Mouse (Mus musculus): Measurements from ENCODE around the gene Robo1. TPM values are rescaled to one million over a fixed set of nuclear protein-coding genes. Genes with fewer than 3 reads are reported as not detected.

The Robo1 gene
- polyA plus RNA-seq, 1 experiment = 11.6 TPM

DNA sequence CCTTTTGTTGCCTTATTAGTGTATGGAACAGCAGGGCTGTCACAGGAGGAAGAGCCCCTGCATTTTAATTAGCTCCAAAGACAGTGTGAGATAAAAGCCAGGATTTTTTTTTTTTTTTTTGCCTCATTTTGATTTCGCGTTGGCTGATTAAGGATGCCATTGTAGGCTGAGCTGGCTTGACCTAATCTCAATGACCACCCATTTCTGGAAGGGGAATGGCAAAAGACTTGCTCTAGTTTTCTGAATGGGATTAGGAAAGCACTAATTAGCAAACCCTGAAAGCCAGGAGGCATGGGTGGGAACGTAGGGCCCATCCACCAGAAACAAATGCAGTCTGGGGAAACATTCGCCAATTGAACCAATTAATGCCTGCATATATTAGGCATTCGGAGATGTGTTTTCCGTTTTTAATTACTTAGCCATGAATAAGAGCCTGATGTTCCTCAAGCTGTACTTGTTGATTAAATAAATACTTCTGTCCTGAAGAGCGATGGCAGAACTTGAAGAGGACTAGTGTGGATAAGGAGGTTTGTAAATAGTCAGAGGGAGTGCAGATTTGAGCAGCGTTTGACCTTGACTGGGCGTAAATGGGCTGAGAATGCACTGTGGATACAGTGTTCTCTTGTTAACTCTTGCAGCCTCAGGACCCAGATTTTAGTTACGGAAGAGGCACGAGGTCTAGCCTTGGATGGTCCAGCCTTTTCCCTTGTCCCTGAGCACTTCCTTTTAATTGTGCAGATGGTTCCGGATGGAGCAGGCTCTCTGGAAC lies 391.3 kb downstream of the Robo1 start:
- H3K27me3 ChIP-seq (ENCODE audit: control insufficient read depth, insufficient read depth, low read length, poor library complexity, severe bottlenecking) = no peaks in the 10 kb centered on the region
- peak overlapping the region; percentile 42 for H3K4me3 ChIP-seq (ENCODE audit: low read depth, low read length)
- 0 out of 2 replicates have a peak overlapping the region, but pooled peaks have one; percentile 18 for H3K9ac ChIP-seq (ENCODE audit: low read depth, poor library complexity, severe bottlenecking)
- no peaks in the 10 kb centered on the region for H3K9me3 ChIP-seq (replicated peaks; ENCODE audit: control insufficient read depth, insufficient read depth, low read length, poor library complexity, severe bottlenecking)
- peaks cover 4% of the 10 kb centered on the region for H3K4me1 ChIP-seq (ENCODE audit: control insufficient read depth, insufficient read depth, low read length)
- no peak for TF ChIP-seq EP300 (IDR thresholded peaks at IDR 0.05; ENCODE audit: insufficient read depth, low read depth, low read length)
- no peak for TF ChIP-seq POLR2A (IDR thresholded peaks at IDR 0.05; ENCODE audit: insufficient read depth, low read length)
- TF ChIP-seq CTCF (IDR thresholded peaks at IDR 0.05; ENCODE audit: low read depth, low read length) = no peak
- no peaks in the 10 kb centered on the region for H3K36me3 ChIP-seq (ENCODE audit: control insufficient read depth, insufficient read depth, low read length, poor library complexity, severe bottlenecking)
- H3K27ac ChIP-seq (ENCODE audit: insufficient read depth, low read length) = peak overlapping the region; percentile 60

DNA sequence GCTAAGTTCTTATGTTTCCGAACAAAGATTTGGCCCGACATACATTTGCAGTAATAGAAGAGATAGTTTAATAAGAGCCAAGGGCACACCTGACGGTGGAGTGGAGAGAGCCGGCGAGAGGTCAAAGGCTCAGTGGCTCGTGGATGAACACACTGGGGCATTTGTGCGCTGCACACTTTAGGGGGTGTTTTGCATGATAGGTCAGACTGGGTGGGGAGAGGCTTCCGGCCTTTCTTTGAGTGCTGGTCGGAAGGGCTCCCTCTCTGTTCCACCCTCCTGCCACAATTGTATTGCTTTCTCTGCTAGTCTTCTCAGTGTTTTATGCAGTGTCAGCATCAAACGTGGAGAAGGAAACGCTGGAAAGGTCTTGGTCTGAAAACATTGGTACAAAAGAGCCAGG lies 392.2 kb downstream of the Robo1 start:
- TF ChIP-seq EP300 (IDR thresholded peaks at IDR 0.05; ENCODE audit: insufficient read depth, low read depth, low read length) = peak; percentile 57; the same call in 1 of the 2 replicates
- TF ChIP-seq POLR2A (IDR thresholded peaks at IDR 0.05; ENCODE audit: insufficient read depth, low read length) = no peak
- TF ChIP-seq CTCF (IDR thresholded peaks at IDR 0.05; ENCODE audit: low read depth, low read length) = no peak
- H3K27me3 ChIP-seq (ENCODE audit: control insufficient read depth, insufficient read depth, low read length, poor library complexity, severe bottlenecking) = no peaks in the 10 kb centered on the region
- peak overlapping the region; percentile 42 for H3K4me3 ChIP-seq (ENCODE audit: low read depth, low read length)

DNA sequence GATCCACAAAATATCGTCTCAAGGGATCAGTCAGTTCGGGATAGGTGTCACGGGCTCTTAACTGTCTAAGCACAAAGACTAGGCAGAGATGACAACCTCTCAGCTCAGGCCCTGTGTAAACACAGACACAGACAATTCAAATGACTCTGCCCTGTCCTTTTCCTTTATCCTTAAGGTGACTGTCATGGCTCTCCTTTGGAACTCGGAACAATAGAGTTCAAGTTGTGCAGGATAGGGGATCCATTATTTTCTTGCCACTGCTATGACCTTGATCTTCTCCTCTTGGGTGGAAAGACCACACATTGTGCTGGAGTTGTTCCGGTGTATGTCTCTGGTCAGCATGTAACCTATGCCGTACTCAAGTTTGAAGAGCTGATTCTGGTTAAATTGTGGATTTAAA lies 395.4 kb downstream of the Robo1 start:
- TF ChIP-seq POLR2A (IDR thresholded peaks at IDR 0.05; ENCODE audit: insufficient read depth, low read length) (no peak), EP300 (IDR thresholded peaks at IDR 0.05; ENCODE audit: insufficient read depth, low read depth, low read length) (no peak), CTCF (IDR thresholded peaks at IDR 0.05; ENCODE audit: low read depth, low read length) (no peak)
- H3K27ac ChIP-seq (ENCODE audit: insufficient read depth, low read length) = peak overlapping the region; percentile 76
- no peaks in the 10 kb centered on the region for H3K36me3 ChIP-seq (ENCODE audit: control insufficient read depth, insufficient read depth, low read length, poor library complexity, severe bottlenecking)
- H3K4me1 ChIP-seq (ENCODE audit: control insufficient read depth, insufficient read depth, low read length) = peaks cover 4% of the 10 kb centered on the region
- no peaks in the 10 kb centered on the region for H3K9me3 ChIP-seq (replicated peaks; ENCODE audit: control insufficient read depth, insufficient read depth, low read length, poor library complexity, severe bottlenecking)
- H3K4me3 ChIP-seq (ENCODE audit: low read depth, low read length) = no peak overlapping the region
- H3K27me3 ChIP-seq (ENCODE audit: control insufficient read depth, insufficient read depth, low read length, poor library complexity, severe bottlenecking) = no peaks in the 10 kb centered on the region
- H3K9ac ChIP-seq (ENCODE audit: low read depth, poor library complexity, severe bottlenecking) = no peak overlapping the region

More for the DNA sequence above, 392.2 kb downstream of the Robo1 start:
- no peaks in the 10 kb centered on the region for H3K36me3 ChIP-seq (ENCODE audit: control insufficient read depth, insufficient read depth, low read length, poor library complexity, severe bottlenecking)
- H3K27ac ChIP-seq (ENCODE audit: insufficient read depth, low read length) = peak overlapping the region; percentile 60
- H3K9ac ChIP-seq (ENCODE audit: low read depth, poor library complexity, severe bottlenecking) = peak overlapping the region; percentile 18; the same call in 1 of the 2 replicates
- peaks cover 4% of the 10 kb centered on the region for H3K4me1 ChIP-seq (ENCODE audit: control insufficient read depth, insufficient read depth, low read length)
- no peaks in the 10 kb centered on the region for H3K9me3 ChIP-seq (replicated peaks; ENCODE audit: control insufficient read depth, insufficient read depth, low read length, poor library complexity, severe bottlenecking)

DNA sequence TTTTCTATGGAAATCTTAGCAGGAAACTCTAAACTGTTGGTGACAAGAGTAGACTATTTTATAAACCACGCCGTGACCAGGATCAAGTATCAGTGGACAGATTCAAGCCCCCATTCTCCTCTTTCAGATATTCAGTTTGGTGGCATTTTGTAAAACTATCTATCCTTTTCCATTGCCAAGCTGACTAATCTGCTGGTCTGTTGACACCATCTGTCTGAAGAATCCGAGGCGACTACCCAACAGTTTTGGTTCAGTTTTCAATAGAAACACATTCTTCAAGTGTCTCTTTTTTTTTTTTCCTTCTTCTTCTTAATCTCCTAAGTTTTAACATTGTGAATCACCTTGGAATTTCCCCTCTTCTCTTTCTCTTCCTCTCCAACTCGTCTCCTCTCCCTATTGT lies 397.7 kb downstream of the Robo1 start:
- no peak for TF ChIP-seq EP300 (IDR thresholded peaks at IDR 0.05; ENCODE audit: insufficient read depth, low read depth, low read length)
- Histone ChIP-seq H3K9me3 (replicated peaks; ENCODE audit: control insufficient read depth, insufficient read depth, low read length, poor library complexity, severe bottlenecking) (no peaks in the 10 kb centered on the region), H3K4me3 (ENCODE audit: low read depth, low read length) (no peak overlapping the region), H3K9ac (ENCODE audit: low read depth, poor library complexity, severe bottlenecking) (no peak overlapping the region), H3K27me3 (ENCODE audit: control insufficient read depth, insufficient read depth, low read length, poor library complexity, severe bottlenecking) (no peaks in the 10 kb centered on the region), H3K27ac (ENCODE audit: insufficient read depth, low read length) (no peak overlapping the region), H3K36me3 (ENCODE audit: control insufficient read depth, insufficient read depth, low read length, poor library complexity, severe bottlenecking) (no peaks in the 10 kb centered on the region), H3K4me1 (ENCODE audit: control insufficient read depth, insufficient read depth, low read length) (peaks cover 4% of the 10 kb centered on the region)

DNA sequence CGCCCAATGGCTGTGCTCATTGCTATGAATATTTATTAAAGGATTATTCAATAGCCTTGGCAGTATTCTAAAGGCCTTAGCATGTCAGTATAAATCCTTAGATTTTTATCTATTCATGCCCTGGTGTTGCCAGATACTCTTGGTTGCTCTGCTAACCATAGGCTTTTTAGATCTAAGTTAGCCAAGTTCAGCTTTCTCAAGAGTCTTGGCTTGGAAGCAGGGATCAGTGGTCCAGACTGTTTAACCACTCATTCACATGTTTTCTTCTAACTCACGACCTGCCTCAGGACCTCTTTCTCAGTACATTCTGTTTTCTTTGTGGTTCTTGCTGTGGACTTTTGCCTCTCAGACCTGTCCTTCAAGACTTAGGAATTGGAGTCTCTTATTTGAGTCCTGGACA lies 400.4 kb downstream of the Robo1 start:
- H3K36me3 ChIP-seq (ENCODE audit: control insufficient read depth, insufficient read depth, low read length, poor library complexity, severe bottlenecking) = no peaks in the 10 kb centered on the region
- H3K9me3 ChIP-seq (replicated peaks; ENCODE audit: control insufficient read depth, insufficient read depth, low read length, poor library complexity, severe bottlenecking) = no peaks in the 10 kb centered on the region
- TF ChIP-seq POLR2A (IDR thresholded peaks at IDR 0.05; ENCODE audit: insufficient read depth, low read length) (no peak), CTCF (IDR thresholded peaks at IDR 0.05; ENCODE audit: low read depth, low read length) (no peak), EP300 (IDR thresholded peaks at IDR 0.05; ENCODE audit: insufficient read depth, low read depth, low read length) (no peak)

DNA sequence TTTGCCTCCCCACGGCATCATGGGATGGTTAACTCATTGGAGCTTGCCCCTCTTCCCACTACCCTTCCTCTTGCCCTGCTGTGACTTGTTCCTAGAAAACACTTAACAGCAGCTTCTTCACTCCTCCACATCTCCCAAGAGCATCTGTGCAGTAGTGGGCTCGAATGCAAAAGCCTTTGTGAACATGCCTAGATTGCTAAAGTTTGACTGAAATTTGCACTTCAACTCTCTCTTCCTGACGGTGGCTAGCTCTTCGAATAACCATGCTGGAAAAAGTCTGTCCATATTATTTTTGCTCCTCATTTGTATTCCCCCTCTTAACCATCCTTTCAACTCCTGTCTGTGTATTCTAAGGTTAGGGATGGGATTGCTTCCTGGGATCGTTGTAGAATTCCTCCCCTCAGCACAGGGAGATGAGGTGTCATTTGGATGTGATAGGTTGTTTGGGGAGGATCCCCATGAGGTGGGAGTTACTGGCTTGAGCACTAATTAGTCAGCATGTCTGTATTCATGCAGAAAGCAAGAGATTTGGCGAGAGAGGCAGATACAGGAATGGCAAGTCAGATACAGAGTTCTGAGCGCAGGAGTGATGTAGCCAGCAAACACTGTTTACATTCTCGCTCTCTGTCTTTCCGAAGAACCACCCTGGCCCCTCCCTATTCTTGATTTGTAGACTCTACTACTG lies 409.2 kb downstream of the Robo1 start:
- no peak for TF ChIP-seq POLR2A (IDR thresholded peaks at IDR 0.05; ENCODE audit: insufficient read depth, low read length)
- no peaks in the 10 kb centered on the region for H3K4me1 ChIP-seq (ENCODE audit: control insufficient read depth, insufficient read depth, low read length)
- H3K27ac ChIP-seq (ENCODE audit: insufficient read depth, low read length) = no peak overlapping the region

More for the DNA sequence above, 400.4 kb downstream of the Robo1 start:
- Histone ChIP-seq H3K4me1 (ENCODE audit: control insufficient read depth, insufficient read depth, low read length) (peaks cover 1% of the 10 kb centered on the region), H3K27ac (ENCODE audit: insufficient read depth, low read length) (no peak overlapping the region), H3K27me3 (ENCODE audit: control insufficient read depth, insufficient read depth, low read length, poor library complexity, severe bottlenecking) (no peaks in the 10 kb centered on the region), H3K9ac (ENCODE audit: low read depth, poor library complexity, severe bottlenecking) (no peak overlapping the region), H3K4me3 (ENCODE audit: low read depth, low read length) (no peak overlapping the region)

More for the DNA sequence above, 409.2 kb downstream of the Robo1 start:
- no peaks in the 10 kb centered on the region for H3K27me3 ChIP-seq (ENCODE audit: control insufficient read depth, insufficient read depth, low read length, poor library complexity, severe bottlenecking)
- H3K4me3 ChIP-seq (ENCODE audit: low read depth, low read length) = no peak overlapping the region
- no peaks in the 10 kb centered on the region for H3K9me3 ChIP-seq (replicated peaks; ENCODE audit: control insufficient read depth, insufficient read depth, low read length, poor library complexity, severe bottlenecking)
- no peaks in the 10 kb centered on the region for H3K36me3 ChIP-seq (ENCODE audit: control insufficient read depth, insufficient read depth, low read length, poor library complexity, severe bottlenecking)
- H3K9ac ChIP-seq (ENCODE audit: low read depth, poor library complexity, severe bottlenecking) = no peak overlapping the region
